Mouse (Mus musculus): ENCODE measurements around the gene Dock9. TPM values are rescaled to one million over a fixed set of nuclear protein-coding genes. Genes with fewer than 3 reads are reported as not detected.

The Dock9 gene
- total and polyA plus RNA-seq, 3 experiments, result 9.3 to 12.2 (median 10.3) TPM

GRCm38 (mm10) chr14:121644302-121644701 lies 153.3 kb downstream of the Dock9 start:
- no peaks in the 10 kb centered on the region for H3K9me3 ChIP-seq (replicated peaks; ENCODE audit: low read length)
- no peaks in the 10 kb centered on the region for H3K79me2 ChIP-seq (replicated peaks; ENCODE audit: control insufficient read depth, extremely low read depth, insufficient read depth, poor library complexity, severe bottlenecking)
- peaks cover 16 to 58% of the 10 kb centered on the region in 2 experiments for H3K4me1 ChIP-seq (ENCODE audit: control insufficient read depth in 1 of 2, insufficient read depth in 2 of 2)
- DNase-seq (ENCODE audit: extremely low read depth), result peak; percentile 48
- no peaks in the 10 kb centered on the region for H3K27me3 ChIP-seq (replicated peaks)
- H3K9ac ChIP-seq (ENCODE audit: insufficient read depth, low read depth), result peak overlapping the region; percentile 18
- in situ Hi-C loops (cut with MboI; ENCODE audit: low pct_ligation_motif_present, low pct_unique_long_range_greater_than_20kb, low sequenced_read_pairs) (no loop called here), dilution Hi-C loops (cut with MboI; ENCODE audit: extremely low pct_ligation_motif_present, extremely low pct_unique_long_range_greater_than_20kb, low sequenced_read_pairs) (no loop called here)
- H3K4me3 ChIP-seq (replicated peaks in 1 of 3; ENCODE audit: low read depth in 2 of 3, low read length in 2 of 3, poor library complexity in 1 of 3), result no peak overlapping the region
- H3K36me3 ChIP-seq (replicated peaks in 1 of 2; ENCODE audit: control insufficient read depth in 1 of 2, insufficient read depth in 1 of 2, low read length in 1 of 2), result peaks cover 13 to 21% of the 10 kb centered on the region in 2 experiments
- TF ChIP-seq USF1 (IDR thresholded peaks at IDR 0.05; ENCODE audit: low read depth, low read length) (no peak), ZMIZ1 (IDR thresholded peaks at IDR 0.05; ENCODE audit: low read depth, low read length) (no peak), E2F4 (IDR thresholded peaks at IDR 0.05; ENCODE audit: insufficient replicate concordance, low read depth, low read length) (no peak), MEF2A (IDR thresholded peaks at IDR 0.05; ENCODE audit: borderline replicate concordance, low read depth, low read length) (peak; percentile 62; the same call in 1 of the 2 replicates), ZKSCAN1 (IDR thresholded peaks at IDR 0.05; ENCODE audit: borderline replicate concordance, low read depth, low read length) (no peak), JUN (IDR thresholded peaks at IDR 0.05; ENCODE audit: insufficient read depth, low read depth, low read length) (peak; percentile 34; the same call in 1 of the 2 replicates), POLR2AphosphoS2 (IDR thresholded peaks at IDR 0.05; ENCODE audit: low read depth, low read length) (no peak), JUND (conservative IDR thresholded peaks at IDR 0.05; ENCODE audit: low read depth, low read length) (peak; percentile 67; the same call in 1 of the 2 replicates), HCFC1 (IDR thresholded peaks at IDR 0.05; ENCODE audit: low read depth, low read length) (no peak), SMC3 (IDR thresholded peaks at IDR 0.05; ENCODE audit: low read depth, low read length) (no peak), IRF4 (IDR thresholded peaks at IDR 0.05; ENCODE audit: low read depth, low read length) (peak; percentile 48; the same call in 1 of the 2 replicates), RCOR1 (conservative IDR thresholded peaks at IDR 0.05; ENCODE audit: low read depth, low read length) (no peak), BHLHE40 (IDR thresholded peaks at IDR 0.05; ENCODE audit: low read depth, low read length) (no peak)
- H3K27ac ChIP-seq (ENCODE audit: insufficient read depth, low read depth), result peak overlapping the region; percentile 67
- peak overlapping the region; percentile 69 for H3K4me2 ChIP-seq (ENCODE audit: insufficient read depth, low read depth, poor library complexity, severe bottlenecking)

GRCm38 (mm10) chr14:121641271-121641670 lies 156.4 kb downstream of the Dock9 start:
- H3K4me2 ChIP-seq (ENCODE audit: insufficient read depth, low read depth, poor library complexity, severe bottlenecking), result no peak overlapping the region
- H3K9ac ChIP-seq (ENCODE audit: insufficient read depth, low read depth), result no peak overlapping the region
- H3K9me3 ChIP-seq (replicated peaks; ENCODE audit: low read length), result no peaks in the 10 kb centered on the region
- in situ Hi-C loops (cut with MboI; ENCODE audit: low pct_ligation_motif_present, low pct_unique_long_range_greater_than_20kb, low sequenced_read_pairs) (no loop called here), dilution Hi-C loops (cut with MboI; ENCODE audit: extremely low pct_ligation_motif_present, extremely low pct_unique_long_range_greater_than_20kb, low sequenced_read_pairs) (no loop called here)
- H3K36me3 ChIP-seq (replicated peaks in 1 of 2; ENCODE audit: control insufficient read depth in 1 of 2, insufficient read depth in 1 of 2, low read length in 1 of 2), result peaks cover 22 to 39% of the 10 kb centered on the region in 2 experiments
- no peaks in the 10 kb centered on the region for H3K79me2 ChIP-seq (replicated peaks; ENCODE audit: control insufficient read depth, extremely low read depth, insufficient read depth, poor library complexity, severe bottlenecking)
- H3K4me3 ChIP-seq (replicated peaks in 1 of 3; ENCODE audit: low read depth in 2 of 3, low read length in 2 of 3, poor library complexity in 1 of 3), result no peak overlapping the region
- TF ChIP-seq ZNF384 (IDR thresholded peaks at IDR 0.05; ENCODE audit: low read depth, low read length) (no peak), ZKSCAN1 (IDR thresholded peaks at IDR 0.05; ENCODE audit: borderline replicate concordance, low read depth, low read length) (no peak), BHLHE40 (IDR thresholded peaks at IDR 0.05; ENCODE audit: low read depth, low read length) (no peak), GABPA (IDR thresholded peaks at IDR 0.05; ENCODE audit: insufficient replicate concordance, low read depth, low read length) (no peak), UBTF (IDR thresholded peaks at IDR 0.05; ENCODE audit: low read depth, low read length) (no peak), JUND (conservative IDR thresholded peaks at IDR 0.05; ENCODE audit: low read depth, low read length) (no peak), USF2 (conservative IDR thresholded peaks at IDR 0.05; ENCODE audit: low read depth, low read length) (no peak), E2F4 (IDR thresholded peaks at IDR 0.05; ENCODE audit: insufficient replicate concordance, low read depth, low read length) (no peak), MXI1 (IDR thresholded peaks at IDR 0.05; ENCODE audit: low read depth, low read length) (no peak), HCFC1 (IDR thresholded peaks at IDR 0.05; ENCODE audit: low read depth, low read length) (no peak), SMC3 (IDR thresholded peaks at IDR 0.05; ENCODE audit: low read depth, low read length) (no peak), IRF4 (IDR thresholded peaks at IDR 0.05; ENCODE audit: low read depth, low read length) (no peak), ETS1 (conservative IDR thresholded peaks at IDR 0.05; ENCODE audit: low read depth, low read length) (no peak), ELF1 (IDR thresholded peaks at IDR 0.05; ENCODE audit: low read depth, low read length) (no peak), RAD21 (IDR thresholded peaks at IDR 0.05; ENCODE audit: low read depth, low read length) (no peak), PAX5 (IDR thresholded peaks at IDR 0.05; ENCODE audit: low read length) (no peak), SIN3A (IDR thresholded peaks at IDR 0.05; ENCODE audit: low read length) (no peak), ZMIZ1 (IDR thresholded peaks at IDR 0.05; ENCODE audit: low read depth, low read length) (no peak)
- H3K4me1 ChIP-seq (ENCODE audit: control insufficient read depth in 1 of 2, insufficient read depth in 2 of 2), result peaks cover 16 to 49% of the 10 kb centered on the region in 2 experiments
- H3K27ac ChIP-seq (ENCODE audit: insufficient read depth, low read depth), result no peak overlapping the region
- DNase-seq (ENCODE audit: extremely low read depth), result peak; percentile 3
- no peaks in the 10 kb centered on the region for H3K27me3 ChIP-seq (replicated peaks)

Data from CH12.LX (cell line).